Mouse (Mus musculus): ENCODE results near the gene Ednra.

GRCm38 (mm10) chr8:77650646-77651190, 73.5 kb downstream of the Ednra start:
- TF ChIP-seq CTCF (IDR thresholded peaks at IDR 0.05) (no peak), EP300 (IDR thresholded peaks at IDR 0.05; ENCODE audit: insufficient read depth, low read depth, low read length) (no peak)

Data from heart, adult 2 months (tissue).